Mouse (Mus musculus): ENCODE data around the gene Rnf168.
"Not testable (repeated sequence)": the region's sequence is repeated elsewhere in the genome, so short reads cannot be mapped to it uniquely, and the experiment has no call there.

Gene Rnf168

GRCm38 (mm10) chr16:32277308-32278256, at the start of gene Rnf168:
TSS of gene Rnf168 (plus strand) at chr16:32277459.
- DNase-seq (ENCODE audit: low spot score in 2 of 2) = peak; percentile 86 to 90

- DNase-seq (ENCODE audit: low spot score in 2 of 2) = not testable (repeated sequence)
Observed at GRCm38 (mm10) chr16:32232050-32232449, 45.2 kb upstream of the Rnf168 start.

GRCm38 (mm10) chr16:32237930-32238680, 39.2 kb upstream of the Rnf168 start:
- DNase-seq (ENCODE audit: low spot score in 2 of 2) = no peak

- no peak for DNase-seq (ENCODE audit: low spot score in 2 of 2)
Observed at GRCm38 (mm10) chr16:32239428-32240312, 37.6 kb upstream of the Rnf168 start.

- no peak for DNase-seq (ENCODE audit: low spot score in 2 of 2)
Observed at GRCm38 (mm10) chr16:32243901-32244300, 33.4 kb upstream of the Rnf168 start.

GRCm38 (mm10) chr16:32246351-32246791, 30.9 kb upstream of the Rnf168 start:
- peak; percentile 32 to 38 for DNase-seq (ENCODE audit: low spot score in 2 of 2)

GRCm38 (mm10) chr16:32246952-32247370, 30.3 kb upstream of the Rnf168 start, which contains the start of the genes Fbxo45 and Wdr53:
TSS of gene Fbxo45 (minus strand) at chr16:32247158.
TSS of gene Wdr53 (plus strand) at chr16:32247227.
- DNase-seq (ENCODE audit: low spot score in 2 of 2) = peak; percentile 97 to 98

GRCm38 (mm10) chr16:32264225-32264624, 13.0 kb upstream of the Rnf168 start:
- not testable (repeated sequence) for DNase-seq (ENCODE audit: low spot score in 2 of 2)

- no peak for DNase-seq (ENCODE audit: low spot score in 2 of 2)
Observed at GRCm38 (mm10) chr16:32271291-32271690, 6.0 kb upstream of the Rnf168 start, which contains the start of gene Smco1. TSS of gene Smco1 (plus strand) at chr16:32271468.

- no peak for DNase-seq (ENCODE audit: low spot score in 2 of 2)
Observed at GRCm38 (mm10) chr16:32273338-32273737, 3.9 kb upstream of the Rnf168 start.

- no peak for DNase-seq (ENCODE audit: low spot score in 2 of 2)
Observed at GRCm38 (mm10) chr16:32275041-32275440, 2.2 kb upstream of the Rnf168 start.

- DNase-seq (ENCODE audit: low spot score in 2 of 2) = no peak
Observed at GRCm38 (mm10) chr16:32275830-32276229, 1.4 kb upstream of the Rnf168 start.

- no peak for DNase-seq (ENCODE audit: low spot score in 2 of 2)
Observed at GRCm38 (mm10) chr16:32278396-32278795, 1.1 kb downstream of the Rnf168 start.

- DNase-seq (ENCODE audit: low spot score in 2 of 2) = no peak
Observed at GRCm38 (mm10) chr16:32280211-32280610, 3.0 kb downstream of the Rnf168 start.

- DNase-seq (ENCODE audit: low spot score in 2 of 2) = no peak
Observed at GRCm38 (mm10) chr16:32282608-32283007, 5.3 kb downstream of the Rnf168 start.

GRCm38 (mm10) chr16:32291821-32292220, 14.6 kb downstream of the Rnf168 start:
- no peak for DNase-seq (ENCODE audit: low spot score in 2 of 2)

GRCm38 (mm10) chr16:32299617-32300016, 22.4 kb downstream of the Rnf168 start:
- DNase-seq (ENCODE audit: low spot score in 2 of 2) = not testable (repeated sequence)

- DNase-seq (ENCODE audit: low spot score in 2 of 2) = no peak
Observed at GRCm38 (mm10) chr16:32303046-32303445, 25.8 kb downstream of the Rnf168 start.

GRCm38 (mm10) chr16:32303886-32304285, 26.6 kb downstream of the Rnf168 start:
- no peak for DNase-seq (ENCODE audit: low spot score in 2 of 2)

GRCm38 (mm10) chr16:32311970-32312369, 34.7 kb downstream of the Rnf168 start:
- DNase-seq (ENCODE audit: low spot score in 2 of 2) = no peak

GRCm38 (mm10) chr16:32312386-32312785, 35.1 kb downstream of the Rnf168 start:
- no peak for DNase-seq (ENCODE audit: low spot score in 2 of 2)
